Mouse (Mus musculus): ENCODE results near the gene Fuca1. TPM values are rescaled to one million over a fixed set of nuclear protein-coding genes. Genes with fewer than 3 reads are reported as not detected.

The Fuca1 gene
- polyA plus RNA-seq, 1 experiment from 2014 or later: 78.4 TPM

DNA sequence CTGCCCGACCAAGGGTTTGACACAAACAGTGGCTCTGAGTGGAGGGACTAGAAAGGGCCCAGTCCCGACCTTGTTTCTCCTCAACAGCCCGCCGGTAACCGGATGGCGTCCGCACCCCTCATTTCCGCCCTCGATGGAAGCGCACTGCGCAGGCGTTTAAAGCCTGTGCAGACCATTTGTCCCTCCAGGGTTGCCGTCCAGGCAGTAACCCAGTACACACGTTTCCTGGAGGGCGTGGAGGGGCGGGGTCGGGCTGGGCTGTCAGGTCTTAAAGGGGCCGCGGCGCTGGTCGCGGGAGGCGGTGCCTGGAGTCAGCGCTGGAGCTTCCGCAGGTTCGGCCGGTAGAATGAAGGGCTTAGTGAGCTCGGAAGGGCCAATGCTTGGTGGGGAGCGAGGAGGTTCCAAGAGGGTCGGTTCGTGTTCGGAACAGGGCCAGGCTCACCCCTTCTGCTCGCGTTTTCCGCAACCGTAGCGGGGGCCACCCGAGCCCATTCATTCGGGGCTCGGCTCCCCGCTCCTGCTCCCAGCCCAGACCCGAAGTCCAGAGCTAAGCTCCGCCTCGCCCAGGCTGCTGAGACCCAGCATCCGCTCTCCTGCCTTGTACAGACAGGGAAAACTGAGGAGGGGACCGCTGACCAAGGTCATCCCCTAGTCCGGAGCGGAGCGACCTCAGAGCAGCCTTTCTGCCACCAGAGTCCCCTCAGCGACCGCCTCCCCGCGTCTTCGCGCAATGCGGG is 43.1 kb downstream of the Fuca1 start, which contains the start of gene Gale:
Gene Gale, plus strand, starts transcription at position 271 of the 737 bp plus-strand sequence.
- peak within 1 kb of the TSS; percentile 85 for H3K9ac ChIP-seq
- H3K4me2 ChIP-seq: peak within 1 kb of the TSS; percentile 92
- peaks cover 67% of the 10 kb centered on the region for H3K36me3 ChIP-seq
- peak; percentile 85 for ATAC-seq (ENCODE audit: insufficient number of reproducible peaks, low FRiP score, low TSS enrichment, low read depth)
- peaks cover 25% of the 10 kb centered on the region for H3K4me1 ChIP-seq
- peak within 1 kb of the TSS; percentile 93 for H3K27ac ChIP-seq
- H3K4me3 ChIP-seq: peak within 1 kb of the TSS; percentile 77
- H3K27me3 ChIP-seq: no peaks in the 10 kb centered on the region
- no peaks in the 10 kb centered on the region for H3K9me3 ChIP-seq
- WGBS: under 1% methylated on average over 56 of the region's 56 CpGs

DNA sequence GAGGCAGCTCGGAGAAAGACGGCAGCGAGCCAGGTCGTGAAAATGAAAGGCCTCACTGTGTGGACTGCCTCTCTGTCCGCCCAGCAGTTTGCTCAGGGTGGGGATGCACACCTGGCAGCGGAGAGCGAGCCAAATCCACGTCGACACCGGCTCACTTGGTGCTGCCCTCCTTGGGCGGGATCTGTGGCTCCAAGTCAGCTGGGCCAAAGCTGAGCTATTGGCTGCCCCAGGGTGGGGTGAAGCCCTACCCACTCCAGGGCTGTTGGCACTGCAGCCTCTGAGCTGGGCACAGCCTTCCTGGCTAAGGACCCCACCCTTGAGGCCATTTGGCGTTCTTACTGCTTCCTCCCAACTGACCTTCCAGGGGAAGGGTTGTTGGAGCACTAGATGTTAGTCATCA is 43.9 kb downstream of the Fuca1 start:
- Histone ChIP-seq H3K9me3 (no peaks in the 10 kb centered on the region), H3K4me2 (peak overlapping the region; percentile 92), H3K27ac (peak overlapping the region; percentile 93), H3K36me3 (peaks cover 67% of the 10 kb centered on the region), H3K27me3 (no peaks in the 10 kb centered on the region), H3K4me1 (peaks cover 27% of the 10 kb centered on the region), H3K4me3 (peak overlapping the region; percentile 77), H3K9ac (peak overlapping the region; percentile 85)
- under 1% methylated on average over 12 of the region's 12 CpGs for WGBS
- ATAC-seq (ENCODE audit: insufficient number of reproducible peaks, low FRiP score, low TSS enrichment, low read depth): peak; percentile 42; the same call in 1 of the 2 replicates

DNA sequence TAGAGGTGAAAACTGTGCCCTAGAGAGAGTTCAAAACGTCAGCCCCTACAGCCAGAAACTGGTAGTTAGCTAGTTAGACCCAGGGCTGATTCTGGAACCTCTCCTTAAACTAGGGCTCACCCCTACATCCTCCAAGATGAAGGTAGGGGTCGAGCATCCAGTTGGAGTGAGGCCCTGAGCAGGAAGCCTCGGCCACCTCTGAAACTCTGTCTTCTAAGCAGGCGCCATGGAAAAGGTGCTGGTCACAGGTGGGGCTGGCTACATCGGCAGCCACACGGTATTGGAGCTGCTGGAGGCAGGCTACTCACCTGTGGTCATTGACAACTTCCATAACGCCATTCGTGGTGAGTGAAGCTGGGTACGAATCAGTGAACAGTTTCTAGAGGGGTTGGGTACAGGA is 44.6 kb downstream of the Fuca1 start:
- H3K27me3 ChIP-seq: no peaks in the 10 kb centered on the region
- H3K27ac ChIP-seq: peak overlapping the region; percentile 93
- peak overlapping the region; percentile 77 for H3K4me3 ChIP-seq
- no peak overlapping the region for H3K9ac ChIP-seq
- no peak for ATAC-seq (ENCODE audit: insufficient number of reproducible peaks, low FRiP score, low TSS enrichment, low read depth)
- H3K36me3 ChIP-seq: peaks cover 67% of the 10 kb centered on the region
- H3K4me1 ChIP-seq: peaks cover 27% of the 10 kb centered on the region
- 81% methylated on average over 9 of the region's 9 CpGs for WGBS
- peak overlapping the region; percentile 92 for H3K4me2 ChIP-seq
- no peaks in the 10 kb centered on the region for H3K9me3 ChIP-seq

DNA sequence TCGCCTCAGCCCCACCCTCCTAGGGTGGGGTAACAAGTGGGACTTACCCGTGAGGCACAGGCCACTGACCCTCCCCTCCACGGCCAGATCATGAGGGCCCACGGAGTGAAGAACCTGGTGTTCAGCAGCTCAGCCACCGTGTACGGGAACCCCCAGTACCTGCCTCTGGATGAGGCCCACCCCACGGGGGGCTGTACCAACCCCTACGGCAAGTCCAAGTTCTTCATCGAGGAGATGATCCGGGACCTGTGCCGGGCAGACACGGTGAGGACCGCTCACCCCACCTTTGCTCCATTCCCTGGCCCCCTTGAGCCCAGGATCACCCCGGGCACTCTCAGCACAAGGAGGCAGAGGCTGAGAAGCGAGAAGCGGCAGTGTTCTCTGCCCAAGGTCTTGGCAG is 45.7 kb downstream of the Fuca1 start:
- 92% methylated on average over 16 of the region's 16 CpGs for WGBS
- H3K4me1 ChIP-seq: peaks cover 35% of the 10 kb centered on the region
- no peaks in the 10 kb centered on the region for H3K9me3 ChIP-seq
- peaks cover 68% of the 10 kb centered on the region for H3K36me3 ChIP-seq
- no peak overlapping the region for H3K9ac ChIP-seq
- no peak overlapping the region for H3K4me3 ChIP-seq
- no peak overlapping the region for H3K4me2 ChIP-seq
- ATAC-seq (ENCODE audit: insufficient number of reproducible peaks, low FRiP score, low TSS enrichment, low read depth): no peak
- no peak overlapping the region for H3K27ac ChIP-seq
- H3K27me3 ChIP-seq: no peaks in the 10 kb centered on the region

DNA sequence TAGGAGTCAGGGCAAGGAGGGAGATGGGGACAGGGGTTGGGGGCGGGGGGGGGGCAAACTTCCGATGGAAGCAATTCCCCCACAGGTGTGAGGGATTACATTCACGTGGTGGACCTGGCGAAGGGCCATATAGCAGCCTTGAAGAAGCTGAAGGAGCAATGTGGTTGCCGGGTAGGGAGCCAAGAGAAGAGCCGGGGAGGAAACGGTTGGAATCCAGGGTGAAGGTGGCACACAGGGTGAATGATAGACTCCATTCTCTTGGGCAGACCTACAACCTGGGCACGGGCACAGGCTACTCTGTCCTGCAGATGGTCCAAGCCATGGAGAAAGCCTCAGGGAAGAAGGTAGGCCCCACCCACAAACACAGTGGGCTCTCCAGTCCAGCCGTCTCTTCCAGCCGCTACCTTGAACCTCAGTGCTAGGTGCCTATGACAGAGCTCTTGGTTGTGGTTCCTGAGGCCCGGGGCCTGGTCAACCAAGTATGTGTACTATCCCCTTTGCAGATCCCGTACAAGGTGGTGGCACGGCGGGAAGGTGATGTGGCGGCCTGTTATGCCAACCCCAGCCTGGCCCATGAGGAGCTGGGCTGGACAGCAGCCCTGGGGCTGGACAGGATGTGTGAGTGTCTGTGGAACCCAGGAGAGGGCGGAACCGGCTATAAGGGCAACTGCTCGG is 46.7 kb downstream of the Fuca1 start:
- Histone ChIP-seq H3K9ac (no peak overlapping the region), H3K4me3 (no peak overlapping the region), H3K36me3 (peaks cover 59% of the 10 kb centered on the region)

DNA sequence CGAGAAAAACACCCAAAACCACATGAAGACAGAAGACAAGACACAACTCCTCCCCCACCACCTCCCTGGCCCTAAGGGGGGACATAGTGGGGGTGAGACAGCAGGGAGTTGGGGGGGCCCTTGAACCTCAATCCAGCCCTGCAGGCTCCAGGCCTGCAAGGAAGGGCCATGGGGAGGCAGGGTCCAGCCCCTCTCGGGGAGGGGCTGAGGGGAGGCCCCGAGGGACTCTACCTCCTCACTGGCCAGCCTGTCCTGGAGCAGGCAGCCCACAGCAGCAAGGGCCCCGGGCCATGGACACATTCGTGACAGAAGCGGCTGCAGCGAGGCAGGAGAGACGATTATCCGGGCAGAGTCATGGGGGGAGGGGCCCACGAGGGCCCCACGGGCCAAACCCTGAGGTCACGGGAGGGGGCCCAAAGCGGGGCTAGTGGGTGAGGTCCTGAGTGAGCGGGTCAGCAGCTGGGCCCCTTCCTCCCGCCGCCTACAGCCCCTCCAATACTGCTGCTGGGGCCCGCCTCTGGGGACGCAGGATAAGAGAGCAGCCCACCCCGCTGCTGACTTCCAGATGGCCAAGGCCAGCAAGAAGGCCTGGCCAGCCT is 47.8 kb downstream of the Fuca1 start:
- Histone ChIP-seq H3K4me1 (peaks cover 35% of the 10 kb centered on the region), H3K27ac (0 out of 2 replicates have a peak overlapping the region, but pooled peaks have one; percentile 14), H3K4me3 (no peak overlapping the region), H3K9me3 (no peaks in the 10 kb centered on the region), H3K9ac (no peak overlapping the region), H3K36me3 (peaks cover 56% of the 10 kb centered on the region), H3K27me3 (no peaks in the 10 kb centered on the region), H3K4me2 (no peak overlapping the region)
- WGBS: 64% methylated on average over 19 of the region's 19 CpGs
- no peak for ATAC-seq (ENCODE audit: insufficient number of reproducible peaks, low FRiP score, low TSS enrichment, low read depth)

More for the DNA sequence above, 46.7 kb downstream of the Fuca1 start:
- no peak for ATAC-seq (ENCODE audit: insufficient number of reproducible peaks, low FRiP score, low TSS enrichment, low read depth)
- WGBS: 86% methylated on average over 18 of the region's 18 CpGs
- Histone ChIP-seq H3K4me1 (peaks cover 42% of the 10 kb centered on the region), H3K27me3 (no peaks in the 10 kb centered on the region), H3K27ac (no peak overlapping the region), H3K4me2 (no peak overlapping the region), H3K9me3 (no peaks in the 10 kb centered on the region)

DNA sequence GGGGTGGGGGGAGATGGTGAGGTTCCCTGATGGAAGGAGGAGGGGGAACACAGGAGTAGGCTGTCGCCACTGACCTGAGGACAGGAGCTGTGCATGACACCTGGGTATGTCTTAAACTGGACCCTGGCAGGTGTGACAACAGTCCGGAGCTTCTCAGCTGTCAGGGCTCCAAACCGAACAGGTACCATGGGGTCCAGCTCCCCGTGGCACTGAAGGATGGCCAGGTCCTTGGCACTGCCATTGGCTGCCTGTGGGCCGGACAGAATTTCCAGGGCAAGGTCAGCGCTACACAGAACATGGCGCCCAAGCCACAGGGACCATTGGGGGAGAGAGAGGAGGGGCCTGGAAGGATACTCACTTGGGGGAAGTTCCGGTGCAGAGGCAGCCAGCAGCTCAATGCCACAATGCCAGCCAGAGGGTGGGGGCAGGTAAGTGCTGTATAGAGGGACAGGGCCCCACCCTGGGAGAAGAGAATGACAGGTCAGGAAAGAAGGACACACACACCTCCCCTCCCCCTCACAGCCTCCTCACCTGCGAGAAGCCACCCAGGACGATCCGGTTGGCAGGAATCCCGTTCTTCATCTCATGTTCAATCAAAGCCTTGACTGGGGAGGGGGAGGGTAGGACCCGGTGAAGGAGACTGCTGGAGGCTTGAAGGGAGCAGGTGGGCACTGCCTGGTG is 48.7 kb downstream of the Fuca1 start:
- no peak for ATAC-seq (ENCODE audit: insufficient number of reproducible peaks, low FRiP score, low TSS enrichment, low read depth)
- Histone ChIP-seq H3K4me2 (no peak overlapping the region), H3K9ac (no peak overlapping the region), H3K4me1 (peaks cover 32% of the 10 kb centered on the region), H3K9me3 (no peaks in the 10 kb centered on the region), H3K27me3 (no peaks in the 10 kb centered on the region), H3K36me3 (peaks cover 57% of the 10 kb centered on the region), H3K27ac (no peak overlapping the region), H3K4me3 (no peak overlapping the region)
- WGBS: 86% methylated on average over 13 of the region's 13 CpGs

DNA sequence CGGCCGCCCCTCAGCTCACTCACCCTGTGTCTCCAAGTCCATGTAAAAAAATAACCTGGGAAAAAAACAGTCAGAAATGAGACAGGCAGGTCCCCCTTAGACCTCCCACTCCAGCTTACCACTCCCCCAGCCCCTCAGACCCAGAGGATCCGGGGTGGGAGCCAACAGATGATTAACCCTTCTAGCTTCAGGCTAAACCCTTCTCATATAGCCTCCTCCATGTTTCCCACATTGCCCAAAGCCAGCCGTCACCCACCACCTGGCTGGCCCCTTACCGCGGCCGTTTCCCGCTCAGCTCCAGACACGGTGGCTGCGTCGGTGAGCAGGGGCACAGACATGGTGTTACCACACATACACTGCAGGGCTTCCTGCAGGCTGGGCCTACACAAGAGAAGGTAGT is 50.0 kb downstream of the Fuca1 start:
- no peaks in the 10 kb centered on the region for H3K27me3 ChIP-seq
- no peak overlapping the region for H3K4me2 ChIP-seq
- no peak overlapping the region for H3K27ac ChIP-seq
- peaks cover 69% of the 10 kb centered on the region for H3K36me3 ChIP-seq
- H3K9ac ChIP-seq: no peak overlapping the region
- peaks cover 22% of the 10 kb centered on the region for H3K4me1 ChIP-seq
- WGBS: 84% methylated on average over 11 of the region's 11 CpGs
- no peaks in the 10 kb centered on the region for H3K9me3 ChIP-seq
- 0 out of 2 replicates have a peak overlapping the region, but pooled peaks have one; percentile 1 for H3K4me3 ChIP-seq
- ATAC-seq (ENCODE audit: insufficient number of reproducible peaks, low FRiP score, low TSS enrichment, low read depth): no peak

DNA sequence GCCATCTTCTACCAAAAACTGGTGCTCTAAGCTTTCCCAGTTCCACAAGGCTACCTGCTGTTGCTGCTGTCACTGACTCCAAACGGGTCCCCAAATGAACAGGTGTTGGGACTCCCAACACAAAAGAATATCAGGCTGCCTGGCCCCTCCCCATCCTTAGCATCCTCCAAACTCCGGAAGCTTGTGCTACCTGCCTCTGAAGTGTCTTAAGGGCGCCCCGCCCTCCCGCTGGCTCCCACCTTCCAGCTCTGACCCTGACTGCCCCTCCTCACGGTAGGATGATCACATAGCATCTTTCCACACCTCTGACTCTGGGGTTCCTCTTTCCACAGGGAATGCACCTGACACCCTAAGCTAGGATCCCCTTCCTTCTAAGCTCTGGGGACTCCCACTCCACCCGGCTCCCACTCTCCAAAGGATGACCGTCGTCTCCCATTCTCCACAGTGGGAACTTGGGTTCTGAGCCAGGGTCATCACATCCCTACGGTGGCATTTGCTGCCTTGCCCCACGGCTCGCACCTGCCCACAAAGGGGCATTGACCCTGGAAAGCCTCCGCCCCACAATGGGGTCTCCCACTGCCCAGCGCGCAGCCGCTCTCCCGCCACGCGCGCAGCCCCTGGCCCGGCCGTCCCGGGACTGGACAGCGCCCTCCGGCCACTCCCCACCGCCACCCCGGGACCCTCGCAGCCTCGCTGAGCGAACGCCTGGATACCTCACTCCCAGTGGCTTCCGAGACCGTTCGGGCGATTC is 51.4 kb downstream of the Fuca1 start:
- Histone ChIP-seq H3K4me3 (peak overlapping the region; percentile 100), H3K9me3 (no peaks in the 10 kb centered on the region), H3K36me3 (peaks cover 69% of the 10 kb centered on the region), H3K4me2 (peak overlapping the region; percentile 91), H3K27ac (peak overlapping the region; percentile 73), H3K4me1 (peaks cover 22% of the 10 kb centered on the region), H3K9ac (peak overlapping the region; percentile 98), H3K27me3 (no peaks in the 10 kb centered on the region)
- 1% methylated on average over 34 of the region's 35 CpGs for WGBS
- ATAC-seq (ENCODE audit: insufficient number of reproducible peaks, low FRiP score, low TSS enrichment, low read depth): peak; percentile 17; the same call in 1 of the 2 replicates

DNA sequence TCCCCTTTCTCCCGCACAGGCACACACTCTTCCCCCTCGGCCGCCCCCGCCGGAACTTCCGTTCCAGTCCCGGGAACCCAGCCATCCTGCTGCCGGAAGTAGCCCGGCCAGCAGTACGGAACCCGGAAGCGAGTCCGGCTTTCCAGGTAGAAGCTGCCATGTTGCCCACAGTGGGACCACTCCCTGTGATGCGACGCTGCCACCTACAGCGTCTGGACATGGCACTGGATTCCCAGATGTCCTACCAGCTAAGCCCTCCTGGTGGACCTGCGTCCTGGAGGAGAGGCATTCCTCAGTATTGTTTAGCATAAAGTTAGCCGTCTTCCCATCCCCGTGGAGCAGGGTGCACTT is 52.0 kb downstream of the Fuca1 start, which contains the start of gene Lypla2:
Gene Lypla2, minus strand, starts transcription at position 71 of the 351 bp plus-strand sequence.
- peak; percentile 57; the same call in 1 of the 2 replicates for ATAC-seq (ENCODE audit: insufficient number of reproducible peaks, low FRiP score, low TSS enrichment, low read depth)
- peak within 1 kb of the TSS; percentile 98 for H3K9ac ChIP-seq
- peak within 1 kb of the TSS; percentile 91 for H3K4me2 ChIP-seq
- H3K9me3 ChIP-seq: no peaks in the 10 kb centered on the region
- under 1% methylated on average over 19 of the region's 19 CpGs for WGBS
- no peaks in the 10 kb centered on the region for H3K27me3 ChIP-seq
- peaks cover 67% of the 10 kb centered on the region for H3K36me3 ChIP-seq
- peak within 1 kb of the TSS; percentile 73 for H3K27ac ChIP-seq
- peak within 1 kb of the TSS; percentile 100 for H3K4me3 ChIP-seq
- H3K4me1 ChIP-seq: peaks cover 22% of the 10 kb centered on the region
